Mouse (Mus musculus) adrenal gland, postnatal 0 days (tissue): ENCODE measurements around the gene Abcb10. TPM values are rescaled to one million over a fixed set of nuclear protein-coding genes. Genes with fewer than 3 reads are reported as not detected.

Source experiments
- microRNA-seq: library from miRNA; unstranded; fragments of <30 nt; microRNA quantifications from one replicate; pipeline ENCODE4, GENCODE M21; 2016; ENCODE audit warnings: borderline replicate concordance; ENCODE audit not compliant: insufficient number of aligned reads
- polyA plus RNA-seq: library from polyadenylated mRNA; unstranded; fragments of >200 nt; fragmentation: Nextera tagmentation; extraction: Ambion mirVana; gene quantifications from 2 replicates; pipeline ENCODE4 v1.2.1, GENCODE M21; 2015

The Abcb10 gene
- 10.5 and 12.6 TPM in 2 replicates for polyA plus RNA-seq

DNA sequence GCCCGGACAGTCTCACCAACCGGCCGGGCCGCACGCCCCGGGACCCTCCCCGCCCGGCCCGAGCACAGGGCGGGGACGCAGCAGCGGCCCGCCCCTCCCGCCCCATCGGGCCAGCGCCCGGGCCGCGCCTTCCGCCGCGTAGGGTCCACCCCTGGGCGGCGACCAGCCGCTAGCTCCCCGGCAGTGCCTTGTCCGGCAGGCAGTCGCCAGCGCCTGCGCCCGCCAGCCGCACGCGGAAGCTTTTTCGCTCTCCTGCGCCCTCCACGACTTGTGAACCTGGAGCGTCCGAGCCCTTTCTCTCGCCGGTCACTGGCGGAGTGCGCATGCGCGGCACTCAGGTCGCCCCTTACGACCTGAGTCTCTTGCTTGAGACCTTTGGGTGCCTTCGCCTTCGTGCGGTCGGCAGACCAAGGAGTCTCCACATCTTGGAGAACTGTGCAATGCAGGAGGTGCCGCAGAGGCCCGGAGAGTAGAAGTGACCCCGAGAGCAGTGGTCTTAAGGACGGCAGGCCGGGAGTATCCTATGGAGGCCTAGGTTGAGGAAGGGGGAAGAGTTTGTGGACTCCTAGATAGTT lies at the start of gene Abcb10:
Abcb10 (minus strand) TSS at position 297 of the 575 bp plus-strand sequence.

DNA sequence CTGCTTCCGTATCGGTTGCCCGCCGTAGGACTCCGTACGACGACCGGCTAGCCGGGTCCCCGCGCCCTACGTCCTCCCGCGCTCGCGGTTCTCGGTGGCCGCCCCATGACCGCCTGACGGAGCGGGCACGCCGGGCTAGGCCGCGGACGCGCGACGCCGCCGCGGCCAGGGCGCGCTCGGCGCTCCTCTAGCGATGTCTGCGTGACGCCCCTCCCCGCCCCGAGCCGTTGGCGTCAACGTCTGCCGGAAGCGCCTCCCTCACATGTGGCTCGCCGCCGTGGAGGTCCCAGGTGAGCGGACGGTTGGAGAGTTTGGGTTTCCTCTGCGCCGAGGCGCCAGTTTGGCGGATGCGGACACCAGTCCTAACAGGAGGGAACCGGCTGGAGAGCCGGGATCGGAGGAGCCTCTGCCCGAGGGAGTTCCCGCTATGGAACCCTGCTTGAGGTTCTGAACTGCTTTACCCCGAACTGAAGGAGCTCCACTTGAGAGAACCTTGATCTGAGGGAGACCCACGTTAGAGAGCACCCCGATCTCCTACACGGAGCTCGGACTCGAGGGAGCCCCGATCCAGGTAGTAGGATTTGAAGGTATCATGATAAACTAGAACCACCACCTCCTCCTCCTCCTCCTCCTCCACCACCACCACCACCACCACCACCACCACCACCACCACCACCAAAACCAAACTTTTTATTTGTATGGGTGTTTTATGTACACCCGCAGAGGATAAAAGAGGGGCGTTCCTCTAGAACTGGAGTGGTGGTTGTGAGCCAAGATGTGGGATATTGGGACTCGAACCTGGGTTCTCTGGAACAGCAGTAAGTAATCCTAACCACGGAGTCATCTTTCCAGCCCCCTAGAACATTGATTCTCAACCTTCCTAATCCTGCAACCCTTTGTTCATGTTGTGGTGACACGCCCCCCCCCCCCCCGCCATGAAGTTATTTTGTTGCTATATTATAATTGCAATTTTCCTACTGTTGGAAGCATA lies 38.6 kb upstream of the Abcb10 start, which contains the start of the genes Taf5l and Urb2:
Taf5l (minus strand) TSS at position 161 of the 991 bp plus-strand sequence.
Urb2 (plus strand) TSS at position 272 of the 991 bp plus-strand sequence.

DNA sequence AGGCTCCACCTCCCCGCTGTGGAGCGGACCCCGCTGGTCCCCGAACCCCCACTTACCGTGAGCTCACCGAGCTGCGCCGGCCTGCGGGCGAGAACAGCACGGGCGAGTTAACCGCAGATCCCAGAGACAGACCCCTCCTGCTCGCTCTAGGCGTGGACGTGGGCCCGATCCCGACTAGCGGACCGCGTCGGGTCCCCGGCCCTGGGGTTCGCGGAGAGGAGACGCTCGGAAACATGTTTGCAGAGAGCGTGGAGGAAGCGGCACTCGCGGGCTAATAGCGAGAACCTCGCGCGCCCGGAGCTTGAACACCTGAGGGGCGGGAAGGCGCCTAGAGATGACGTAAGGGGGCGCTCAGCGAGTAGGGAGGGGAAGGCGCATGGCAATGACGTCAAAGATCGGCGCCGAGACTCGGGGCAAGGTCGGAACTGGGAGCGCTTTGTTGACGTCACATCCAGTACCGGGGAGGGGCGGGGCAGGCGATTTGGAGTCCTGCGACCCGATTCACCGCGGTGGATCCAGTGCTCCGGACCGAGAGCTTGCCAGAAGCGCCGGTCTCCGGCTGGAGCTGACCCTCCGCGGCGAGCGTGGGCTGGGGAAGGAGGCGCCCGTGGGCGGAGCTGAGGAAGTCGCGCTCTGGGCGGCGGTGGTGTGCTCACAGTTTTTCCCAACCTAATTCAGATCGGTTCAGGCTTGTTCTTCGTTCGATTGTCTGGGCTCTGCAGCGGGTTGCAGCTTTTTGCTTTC lies 33.8 kb downstream of the Abcb10 start, which contains the start of gene Nup133:
Nup133 (minus strand) TSS at position 324 of the 744 bp plus-strand sequence.

Small RNAs within 50 kb of the gene (microRNA-seq; reads per million reads assigned to microRNA genes)
- gene Mir1967: not detected

Other genes starting within 250 kb of the Abcb10 start
- gene Rab4a, start 177.1 kb downstream of the Abcb10 start, polyA plus RNA-seq: 38.1 and 47.8 TPM in 2 replicates
- gene Ccsap, start 122.9 kb downstream of the Abcb10 start, polyA plus RNA-seq: 2.3 and 4.0 TPM in 2 replicates
- gene Acta1, start 88.4 kb downstream of the Abcb10 start, polyA plus RNA-seq: 64.0 and 216 TPM in 2 replicates
- gene Nup133, start 33.9 kb downstream of the Abcb10 start, polyA plus RNA-seq: 11.5 and 15.4 TPM in 2 replicates
- gene Taf5l, start 38.3 kb upstream of the Abcb10 start, polyA plus RNA-seq: 16.4 and 20.7 TPM in 2 replicates
- gene Urb2, start 38.4 kb upstream of the Abcb10 start, polyA plus RNA-seq: 1.1 and 1.9 TPM in 2 replicates
- 48.3 and 55.6 TPM in 2 replicates for gene Galnt2, start 248.3 kb upstream of the Abcb10 start, polyA plus RNA-seq